Mouse (Mus musculus): Measurements from ENCODE around the gene Susd4. TPM values are rescaled to one million over a fixed set of nuclear protein-coding genes. Genes with fewer than 3 reads are reported as not detected.

Susd4 gene
- polyA plus RNA-seq, 1 experiment from 2014 or later = 5.4 TPM

GRCm38 (mm10) chr1:182776749-182777410, 13.2 kb downstream of the Susd4 start:
- Histone ChIP-seq H3K4me1 (ENCODE audit: control insufficient read depth, insufficient read depth, low read length) (peaks cover 3% of the 10 kb centered on the region; the same call in 1 of the 2 replicates), H3K9me3 (replicated peaks; ENCODE audit: control insufficient read depth, low read length) (no peaks in the 10 kb centered on the region), H3K9ac (ENCODE audit: low read depth, low read length) (no peak overlapping the region), H3K36me3 (ENCODE audit: control insufficient read depth, insufficient read depth, low read length) (no peaks in the 10 kb centered on the region), H3K4me3 (ENCODE audit: low read depth, low read length) (no peak overlapping the region), H3K4me2 (no peak overlapping the region), H3K27ac (ENCODE audit: low read depth, low read length) (no peak overlapping the region), H3K27me3 (ENCODE audit: control insufficient read depth, insufficient read depth, low read length) (no peaks in the 10 kb centered on the region)
- WGBS (ENCODE audit: insufficient replicate concordance) = 62% methylated on average over 10 of the region's 10 CpGs
- ATAC-seq (replicated peaks; ENCODE audit: insufficient number of reproducible peaks, low FRiP score, low TSS enrichment) = no peak

- Histone ChIP-seq H3K27ac (ENCODE audit: low read depth, low read length) (no peak overlapping the region), H3K4me2 (no peak overlapping the region), H3K9ac (ENCODE audit: low read depth, low read length) (no peak overlapping the region), H3K4me3 (ENCODE audit: low read depth, low read length) (no peak overlapping the region), H3K27me3 (ENCODE audit: control insufficient read depth, insufficient read depth, low read length) (no peaks in the 10 kb centered on the region), H3K36me3 (ENCODE audit: control insufficient read depth, insufficient read depth, low read length) (no peaks in the 10 kb centered on the region), H3K9me3 (replicated peaks; ENCODE audit: control insufficient read depth, low read length) (no peaks in the 10 kb centered on the region), H3K4me1 (ENCODE audit: control insufficient read depth, insufficient read depth, low read length) (peaks cover 3% of the 10 kb centered on the region; the same call in 1 of the 2 replicates)
- ATAC-seq (replicated peaks; ENCODE audit: insufficient number of reproducible peaks, low FRiP score, low TSS enrichment) = no peak
- 57% methylated on average over 13 of the region's 13 CpGs for WGBS (ENCODE audit: insufficient replicate concordance)
These were observed 14.6 kb downstream of the Susd4 start for GRCm38 (mm10) chr1:182778225-182778624.

GRCm38 (mm10) chr1:182779024-182779520, 15.4 kb downstream of the Susd4 start:
- H3K9ac ChIP-seq (ENCODE audit: low read depth, low read length) = no peak overlapping the region
- ATAC-seq (replicated peaks; ENCODE audit: insufficient number of reproducible peaks, low FRiP score, low TSS enrichment) = no peak
- H3K27ac ChIP-seq (ENCODE audit: low read depth, low read length) = no peak overlapping the region
- H3K4me3 ChIP-seq (ENCODE audit: low read depth, low read length) = no peak overlapping the region
- H3K36me3 ChIP-seq (ENCODE audit: control insufficient read depth, insufficient read depth, low read length) = no peaks in the 10 kb centered on the region
- 75% methylated on average over 6 of the region's 6 CpGs for WGBS (ENCODE audit: insufficient replicate concordance)
- H3K4me1 ChIP-seq (ENCODE audit: control insufficient read depth, insufficient read depth, low read length) = peaks cover 3% of the 10 kb centered on the region; the same call in 1 of the 2 replicates
- H3K27me3 ChIP-seq (ENCODE audit: control insufficient read depth, insufficient read depth, low read length) = no peaks in the 10 kb centered on the region
- H3K4me2 ChIP-seq = no peak overlapping the region
- no peaks in the 10 kb centered on the region for H3K9me3 ChIP-seq (replicated peaks; ENCODE audit: control insufficient read depth, low read length)

- H3K36me3 ChIP-seq (ENCODE audit: control insufficient read depth, insufficient read depth, low read length) = no peaks in the 10 kb centered on the region
- no peak overlapping the region for H3K9ac ChIP-seq (ENCODE audit: low read depth, low read length)
- no peaks in the 10 kb centered on the region for H3K9me3 ChIP-seq (replicated peaks; ENCODE audit: control insufficient read depth, low read length)
- H3K4me2 ChIP-seq = no peak overlapping the region
- H3K4me1 ChIP-seq (ENCODE audit: control insufficient read depth, insufficient read depth, low read length) = 0 out of 2 replicates have a peak, but pooled peaks cover 3% of the 10 kb centered on the region
- H3K27me3 ChIP-seq (ENCODE audit: control insufficient read depth, insufficient read depth, low read length) = no peaks in the 10 kb centered on the region
- H3K4me3 ChIP-seq (ENCODE audit: low read depth, low read length) = no peak overlapping the region
- ATAC-seq (replicated peaks; ENCODE audit: insufficient number of reproducible peaks, low FRiP score, low TSS enrichment) = no peak
- no peak overlapping the region for H3K27ac ChIP-seq (ENCODE audit: low read depth, low read length)
- WGBS (ENCODE audit: insufficient replicate concordance) = 81% methylated on average over 7 of the region's 7 CpGs
These were observed 20.1 kb downstream of the Susd4 start for GRCm38 (mm10) chr1:182783774-182784173.

- no peak for ATAC-seq (replicated peaks; ENCODE audit: insufficient number of reproducible peaks, low FRiP score, low TSS enrichment)
- H3K9me3 ChIP-seq (replicated peaks; ENCODE audit: control insufficient read depth, low read length) = no peaks in the 10 kb centered on the region
- no peaks in the 10 kb centered on the region for H3K27me3 ChIP-seq (ENCODE audit: control insufficient read depth, insufficient read depth, low read length)
- H3K27ac ChIP-seq (ENCODE audit: low read depth, low read length) = no peak overlapping the region
- H3K4me2 ChIP-seq = no peak overlapping the region
- 76% methylated on average over 3 of the region's 3 CpGs for WGBS (ENCODE audit: insufficient replicate concordance)
- no peak overlapping the region for H3K4me3 ChIP-seq (ENCODE audit: low read depth, low read length)
- no peaks in the 10 kb centered on the region for H3K36me3 ChIP-seq (ENCODE audit: control insufficient read depth, insufficient read depth, low read length)
- H3K4me1 ChIP-seq (ENCODE audit: control insufficient read depth, insufficient read depth, low read length) = peaks cover 4% of the 10 kb centered on the region
- H3K9ac ChIP-seq (ENCODE audit: low read depth, low read length) = no peak overlapping the region
These were observed 21.1 kb downstream of the Susd4 start for GRCm38 (mm10) chr1:182784784-182785183.

- Histone ChIP-seq H3K4me3 (ENCODE audit: low read depth, low read length) (no peak overlapping the region), H3K36me3 (ENCODE audit: control insufficient read depth, insufficient read depth, low read length) (no peaks in the 10 kb centered on the region), H3K9me3 (replicated peaks; ENCODE audit: control insufficient read depth, low read length) (no peaks in the 10 kb centered on the region), H3K27me3 (ENCODE audit: control insufficient read depth, insufficient read depth, low read length) (no peaks in the 10 kb centered on the region), H3K9ac (ENCODE audit: low read depth, low read length) (no peak overlapping the region), H3K4me2 (no peak overlapping the region), H3K4me1 (ENCODE audit: control insufficient read depth, insufficient read depth, low read length) (peaks cover 4% of the 10 kb centered on the region), H3K27ac (ENCODE audit: low read depth, low read length) (no peak overlapping the region)
- 80% methylated on average over 5 of the region's 5 CpGs for WGBS (ENCODE audit: insufficient replicate concordance)
- no peak for ATAC-seq (replicated peaks; ENCODE audit: insufficient number of reproducible peaks, low FRiP score, low TSS enrichment)
These were observed 21.8 kb downstream of the Susd4 start for GRCm38 (mm10) chr1:182785504-182785903.

GRCm38 (mm10) chr1:182787030-182787429, 23.4 kb downstream of the Susd4 start:
- peaks cover 4% of the 10 kb centered on the region for H3K4me1 ChIP-seq (ENCODE audit: control insufficient read depth, insufficient read depth, low read length)
- H3K27ac ChIP-seq (ENCODE audit: low read depth, low read length) = no peak overlapping the region
- H3K36me3 ChIP-seq (ENCODE audit: control insufficient read depth, insufficient read depth, low read length) = no peaks in the 10 kb centered on the region
- no peaks in the 10 kb centered on the region for H3K9me3 ChIP-seq (replicated peaks; ENCODE audit: control insufficient read depth, low read length)
- H3K27me3 ChIP-seq (ENCODE audit: control insufficient read depth, insufficient read depth, low read length) = no peaks in the 10 kb centered on the region
- H3K4me3 ChIP-seq (ENCODE audit: low read depth, low read length) = no peak overlapping the region
- no peak overlapping the region for H3K4me2 ChIP-seq
- WGBS (ENCODE audit: insufficient replicate concordance) = 55% methylated on average over 7 of the region's 7 CpGs
- H3K9ac ChIP-seq (ENCODE audit: low read depth, low read length) = no peak overlapping the region
- ATAC-seq (replicated peaks; ENCODE audit: insufficient number of reproducible peaks, low FRiP score, low TSS enrichment) = no peak

- Histone ChIP-seq H3K4me1 (ENCODE audit: control insufficient read depth, insufficient read depth, low read length) (peaks cover 16% of the 10 kb centered on the region), H3K27me3 (ENCODE audit: control insufficient read depth, insufficient read depth, low read length) (no peaks in the 10 kb centered on the region), H3K36me3 (ENCODE audit: control insufficient read depth, insufficient read depth, low read length) (no peaks in the 10 kb centered on the region), H3K4me3 (ENCODE audit: low read depth, low read length) (no peak overlapping the region), H3K9me3 (replicated peaks; ENCODE audit: control insufficient read depth, low read length) (no peaks in the 10 kb centered on the region), H3K27ac (ENCODE audit: low read depth, low read length) (no peak overlapping the region), H3K9ac (ENCODE audit: low read depth, low read length) (no peak overlapping the region), H3K4me2 (no peak overlapping the region)
- no peak for ATAC-seq (replicated peaks; ENCODE audit: insufficient number of reproducible peaks, low FRiP score, low TSS enrichment)
- WGBS (ENCODE audit: insufficient replicate concordance) = 42% methylated on average over 6 of the region's 6 CpGs
These were observed 25.2 kb downstream of the Susd4 start for GRCm38 (mm10) chr1:182788896-182789295.
